Mouse (Mus musculus) right cerebral cortex, adult 2 months (tissue): Measurements from ENCODE around the gene Kcnj6.
"Not testable (repeated sequence)": the region's sequence is repeated elsewhere in the genome, so short reads cannot be mapped to it uniquely, and the experiment has no call there.

Source experiments
- DNase-seq, 2 experiments: peaks; one replicate each; pipeline ENCODE4 v3.0.0; 2021 to 2022; ENCODE audit warnings: low spot score in 2 of 2

Gene Kcnj6

DNA sequence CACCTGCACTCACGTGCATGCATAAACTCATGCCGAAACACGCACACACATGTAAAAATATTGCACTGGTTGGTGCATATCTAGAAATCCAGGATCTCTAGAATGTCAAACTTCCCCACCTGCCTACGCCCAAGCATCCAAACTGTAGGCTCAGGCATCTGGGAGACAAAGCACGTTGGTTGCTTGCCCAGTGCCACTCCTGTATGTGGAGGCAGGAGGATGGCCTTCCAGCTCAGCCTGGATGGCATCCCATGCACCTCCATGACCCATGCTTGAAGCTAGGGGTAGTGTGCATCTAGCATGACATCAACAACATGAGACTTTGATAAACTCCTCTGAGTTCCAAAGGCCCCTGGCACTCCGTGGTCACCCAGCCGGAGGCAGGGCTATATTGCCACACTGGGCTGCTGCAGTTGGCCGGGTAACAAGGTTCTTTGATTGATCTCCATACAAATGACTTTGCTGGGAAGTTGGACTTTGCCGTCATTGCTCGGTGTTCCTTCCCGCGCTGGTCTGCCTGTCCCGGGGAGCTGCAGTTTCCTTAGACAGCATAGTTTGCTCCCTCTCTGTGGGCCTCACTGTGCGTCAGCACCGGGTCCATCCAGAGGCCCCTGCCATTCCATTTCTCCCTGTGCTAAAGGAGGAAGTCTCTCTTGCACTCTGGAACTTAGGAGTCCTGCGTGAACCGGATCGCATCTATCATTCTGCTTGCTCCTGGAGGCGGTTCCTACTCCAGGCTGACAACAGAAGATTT lies 144.9 kb downstream of the Kcnj6 start:
- DNase-seq = peak in 1 of 2 experiments; percentile 36

DNA sequence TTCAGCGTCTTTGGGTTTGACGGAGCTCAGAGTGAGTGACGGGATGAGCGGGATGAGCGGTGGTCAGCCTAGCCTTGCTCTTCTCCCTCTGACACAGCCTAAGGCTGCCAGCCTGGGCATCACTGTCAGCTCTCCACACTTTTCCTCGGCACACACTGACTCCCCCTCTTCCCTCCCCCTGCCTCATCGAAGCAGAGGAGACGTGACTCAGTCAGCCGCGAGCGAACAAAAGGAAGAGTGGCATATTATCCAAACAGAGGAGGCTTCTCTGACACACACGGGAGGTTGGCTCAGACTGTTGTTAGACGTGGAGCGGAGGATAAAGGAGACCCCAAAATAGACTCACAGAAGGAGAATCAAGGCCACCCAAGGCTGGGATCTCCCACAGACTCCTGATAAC lies 147.1 kb downstream of the Kcnj6 start:
- DNase-seq = peak; percentile 57 to 75

DNA sequence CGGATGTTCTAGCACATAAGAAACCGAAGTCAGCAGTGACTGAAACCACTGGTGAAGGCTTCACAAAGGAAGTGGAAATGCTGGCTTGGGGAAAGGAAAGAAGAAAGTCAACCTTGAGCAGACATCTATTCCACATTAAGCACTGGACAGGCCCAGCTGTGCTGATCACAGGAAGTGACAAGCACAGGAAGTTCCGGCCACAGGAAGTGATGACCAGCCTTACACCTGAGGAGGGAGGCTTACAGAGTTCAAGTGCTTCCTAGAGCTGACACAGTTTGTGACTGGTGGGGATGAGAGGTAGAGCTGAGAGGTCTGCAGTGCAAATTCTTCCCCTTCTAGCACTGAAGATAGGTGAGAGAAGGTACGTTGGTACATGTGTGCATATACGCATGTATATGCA lies 151.5 kb downstream of the Kcnj6 start:
- no peak for DNase-seq

DNA sequence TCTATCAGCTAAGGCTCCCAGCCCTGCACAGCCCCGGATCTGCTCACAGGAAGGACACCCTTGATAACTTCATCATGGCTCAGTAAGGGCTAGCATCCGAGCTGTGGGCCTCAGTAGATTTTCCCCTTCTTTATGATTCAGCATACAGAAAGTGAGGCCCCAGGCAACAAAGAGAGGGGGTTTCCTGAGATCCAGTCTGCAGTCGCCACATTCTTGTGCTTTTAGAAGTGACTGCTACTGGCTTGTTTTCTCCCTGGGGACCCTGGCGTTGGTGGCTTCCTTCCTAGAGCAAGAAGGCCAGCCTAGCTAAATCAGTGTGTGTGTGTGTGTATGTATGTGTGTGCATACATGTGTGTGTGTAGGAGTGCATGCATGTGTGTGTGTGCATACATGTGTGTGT lies 152.7 kb downstream of the Kcnj6 start:
- no peak for DNase-seq

DNA sequence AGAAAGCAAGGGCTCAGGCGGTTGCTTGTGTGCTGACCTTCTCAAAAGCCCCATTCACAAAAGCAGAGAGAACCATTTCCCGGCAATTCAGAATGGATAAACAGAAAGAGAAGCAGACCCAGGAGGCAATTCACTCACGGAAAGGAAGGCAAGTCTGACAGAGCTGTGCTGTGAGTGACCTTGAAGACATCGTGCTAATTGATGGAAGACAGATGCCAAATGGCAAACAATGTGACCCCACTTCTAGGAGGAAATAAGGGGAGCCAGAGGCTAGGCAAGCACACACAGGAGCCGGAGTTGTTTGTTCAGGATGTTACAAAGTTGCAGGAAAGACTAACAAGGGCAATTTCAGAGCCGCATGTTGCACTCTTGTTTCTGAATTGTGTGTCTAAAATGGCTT lies 158.1 kb downstream of the Kcnj6 start:
- DNase-seq = no peak

DNA sequence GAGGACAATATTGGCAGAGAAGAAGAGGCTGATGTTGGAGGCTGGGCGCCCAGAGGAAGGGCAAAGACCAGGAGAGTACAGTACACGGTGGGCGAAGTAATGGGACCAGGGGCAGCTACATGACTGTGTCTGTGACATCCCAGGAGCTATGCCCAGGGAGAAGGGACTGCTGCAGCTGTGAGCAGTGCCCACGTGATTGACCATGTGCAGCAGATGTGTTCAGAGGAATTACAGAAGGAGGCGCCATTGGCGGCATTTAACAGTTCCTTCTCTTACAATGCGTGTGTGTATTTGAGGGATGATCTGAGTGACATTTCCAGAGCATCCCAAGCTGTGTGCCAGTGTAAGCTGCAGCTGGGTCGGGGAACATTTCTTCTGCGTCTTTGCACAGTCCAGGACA lies 159.6 kb downstream of the Kcnj6 start:
- DNase-seq = no peak

DNA sequence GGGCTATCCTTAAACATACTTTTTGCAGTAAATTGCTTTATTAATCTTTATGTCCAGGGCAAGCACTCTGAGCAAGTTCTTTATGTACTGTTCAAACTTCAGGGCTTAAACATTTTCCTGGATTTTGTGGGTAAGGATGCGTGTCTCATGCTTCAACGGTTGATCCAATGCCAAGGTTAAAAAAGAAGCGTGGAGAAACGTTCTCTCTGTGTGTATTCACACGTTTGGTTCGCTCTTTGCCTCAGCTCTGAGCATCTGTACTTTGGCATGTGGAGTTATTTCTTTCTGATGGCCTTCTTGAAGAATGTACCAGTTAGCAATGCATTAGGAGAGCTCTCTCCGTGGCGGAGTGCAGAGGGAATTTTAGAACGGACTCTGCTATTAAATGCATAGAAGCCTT lies 163.0 kb downstream of the Kcnj6 start:
- DNase-seq = no peak

DNA sequence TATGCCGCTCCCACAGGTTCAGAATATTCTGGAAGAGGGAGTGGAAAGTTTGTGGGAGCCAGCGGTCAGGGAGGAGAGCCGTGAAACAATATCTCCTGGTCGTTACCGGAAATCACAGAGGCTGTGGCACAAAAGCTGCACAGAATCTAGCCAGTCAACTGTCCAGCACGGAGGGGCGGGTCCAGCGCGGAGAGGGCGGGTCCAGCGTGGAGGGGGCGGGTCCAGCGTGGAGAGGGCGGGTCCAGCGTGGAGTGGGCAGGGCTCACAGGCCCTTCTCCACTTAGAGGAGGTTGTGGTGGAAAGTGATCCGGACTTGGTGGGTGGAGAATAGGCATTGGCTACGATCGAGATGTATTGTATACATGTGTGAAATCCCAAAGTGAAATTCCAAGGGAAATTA lies 169.3 kb downstream of the Kcnj6 start:
- DNase-seq = no peak

DNA sequence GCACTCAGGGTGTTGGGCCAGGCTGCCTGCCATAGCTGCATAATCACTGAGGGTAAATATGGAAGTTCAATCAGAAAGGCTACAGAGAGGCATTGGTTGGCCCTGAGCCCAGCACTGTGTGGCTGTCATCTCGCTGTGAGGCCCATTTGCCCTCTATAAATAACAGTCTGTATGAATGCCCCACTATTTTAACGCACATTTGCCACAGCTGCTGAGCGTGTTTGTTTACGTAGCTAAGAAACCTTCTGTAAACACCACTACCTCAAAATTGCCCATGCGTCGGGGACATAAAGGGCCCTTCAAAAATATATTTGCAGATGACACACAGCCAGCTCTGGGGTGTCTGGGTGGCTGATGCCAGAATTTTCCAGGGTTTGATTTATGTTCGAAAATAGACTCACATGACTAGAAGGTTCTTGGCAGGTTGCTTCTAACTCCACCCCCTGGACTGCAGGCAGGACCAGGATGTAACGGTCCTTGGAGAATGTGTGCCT lies 170.4 kb downstream of the Kcnj6 start:
- DNase-seq = peak in 1 of 2 experiments; percentile 21

DNA sequence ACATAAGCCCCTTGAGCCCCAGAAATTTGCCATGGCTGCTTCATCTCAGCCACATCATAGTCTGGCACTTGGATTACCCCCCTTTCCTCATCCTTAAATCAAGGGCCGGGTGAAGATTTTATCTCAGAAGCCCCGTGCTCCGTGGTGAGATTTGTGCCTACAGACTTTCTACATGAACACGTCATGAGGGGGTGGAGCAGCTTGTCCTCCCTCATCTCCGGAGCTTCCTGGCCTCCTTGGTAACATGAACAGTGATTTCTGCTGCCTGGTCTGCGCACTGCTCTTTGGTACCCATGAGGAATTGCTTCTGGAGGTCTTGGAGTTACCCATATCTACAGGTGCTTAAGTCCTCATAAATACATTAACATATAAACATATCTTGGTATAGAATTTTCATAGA lies 172.2 kb downstream of the Kcnj6 start:
- peak; percentile 36 to 48 for DNase-seq

DNA sequence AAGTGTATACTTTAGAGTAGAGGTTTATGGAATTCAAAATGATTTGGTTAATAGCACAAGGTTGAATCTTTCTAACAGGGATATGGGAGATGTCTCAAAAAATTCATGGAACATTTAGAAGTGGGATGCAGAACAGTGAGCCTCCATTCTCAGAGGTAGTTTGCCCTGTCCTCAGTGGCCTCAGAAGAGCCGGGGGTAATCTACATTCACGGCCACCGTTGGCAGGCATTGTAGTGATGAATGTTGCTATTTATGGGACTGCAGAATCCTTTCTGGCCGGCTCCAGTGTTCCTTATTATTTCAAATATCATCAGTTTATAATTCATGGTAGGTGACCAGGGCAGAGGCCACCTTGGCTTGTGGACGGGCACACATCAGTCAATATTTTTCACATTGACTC lies 174.9 kb downstream of the Kcnj6 start:
- no peak for DNase-seq

DNA sequence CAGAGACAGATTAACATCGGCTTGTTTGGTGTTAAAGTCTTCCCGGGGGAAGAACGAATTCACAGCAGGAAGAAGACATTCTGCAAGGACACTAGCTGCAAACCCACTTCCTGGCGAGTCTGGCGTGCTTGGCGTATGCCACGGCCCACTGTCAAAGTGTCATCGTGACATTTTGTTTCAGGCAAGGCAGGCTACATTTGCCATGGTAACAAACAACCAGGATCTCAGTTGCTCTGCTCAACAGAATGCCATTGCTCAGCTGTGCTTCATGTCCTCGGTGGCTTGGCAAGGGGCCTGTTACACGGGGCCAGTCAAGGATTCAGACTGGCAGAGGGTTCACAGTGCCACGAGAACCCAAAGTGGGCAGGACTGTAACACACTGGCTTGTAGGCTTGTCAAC lies 175.9 kb downstream of the Kcnj6 start:
- peak; percentile 33 to 34 for DNase-seq

DNA sequence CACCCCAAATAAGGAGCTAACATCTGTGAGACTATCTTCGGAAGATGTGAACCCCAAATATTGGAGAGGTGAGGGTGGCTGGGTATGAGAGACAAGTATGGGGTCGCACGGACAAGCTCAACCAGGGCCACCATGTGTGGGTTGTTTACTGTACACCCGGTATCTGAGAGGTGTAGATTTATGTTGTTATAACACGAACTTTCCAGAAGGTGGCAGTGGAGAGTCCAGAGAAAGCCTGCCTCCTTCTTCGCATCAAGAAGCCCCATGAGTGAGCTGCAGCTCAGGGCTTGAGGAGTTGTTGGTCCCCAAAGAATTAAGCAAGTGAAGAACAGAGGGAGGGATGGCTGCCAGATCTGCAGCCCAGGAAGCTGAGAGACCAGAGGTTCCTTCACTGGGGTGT lies 181.1 kb downstream of the Kcnj6 start:
- peak; percentile 34 to 57 for DNase-seq

DNA sequence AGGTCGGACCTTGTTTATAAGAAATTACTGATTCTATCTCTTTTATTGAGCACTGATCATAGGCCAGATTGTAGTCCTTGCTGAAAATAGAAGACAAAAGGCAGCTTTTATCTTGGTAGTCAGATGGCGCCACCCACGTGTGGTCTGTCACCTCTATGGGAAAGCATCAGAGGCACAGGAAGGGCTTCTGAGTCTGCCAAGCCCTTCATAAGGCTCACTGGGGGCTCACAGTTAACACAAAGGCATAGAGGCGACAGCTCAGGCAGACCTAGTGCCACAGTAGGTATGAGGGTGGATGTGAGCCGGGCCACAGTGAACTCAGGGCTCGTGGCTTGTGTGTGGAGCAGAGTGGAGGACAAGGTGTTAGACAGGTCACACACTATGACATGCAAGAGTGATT lies 181.6 kb downstream of the Kcnj6 start:
- DNase-seq = peak in 1 of 2 experiments; percentile 46

DNA sequence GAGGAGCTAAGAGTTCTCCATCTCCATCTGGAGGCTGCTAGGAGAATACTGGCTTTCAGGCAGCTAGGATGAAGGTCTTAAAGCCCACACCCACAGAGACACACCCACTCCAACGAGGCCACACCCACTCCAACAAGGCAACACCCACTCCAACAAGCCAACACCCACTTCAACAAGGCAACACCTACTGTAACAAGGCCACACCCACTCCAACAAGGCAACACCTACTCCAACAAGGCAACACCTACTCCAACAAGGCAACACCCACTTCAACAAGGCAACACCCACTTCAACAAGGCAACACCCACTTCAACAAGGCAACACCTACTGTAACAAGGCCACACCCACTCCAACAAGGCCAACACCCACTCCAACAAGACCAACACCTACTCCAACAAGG lies 188.2 kb downstream of the Kcnj6 start:
- DNase-seq = not testable (repeated sequence)

DNA sequence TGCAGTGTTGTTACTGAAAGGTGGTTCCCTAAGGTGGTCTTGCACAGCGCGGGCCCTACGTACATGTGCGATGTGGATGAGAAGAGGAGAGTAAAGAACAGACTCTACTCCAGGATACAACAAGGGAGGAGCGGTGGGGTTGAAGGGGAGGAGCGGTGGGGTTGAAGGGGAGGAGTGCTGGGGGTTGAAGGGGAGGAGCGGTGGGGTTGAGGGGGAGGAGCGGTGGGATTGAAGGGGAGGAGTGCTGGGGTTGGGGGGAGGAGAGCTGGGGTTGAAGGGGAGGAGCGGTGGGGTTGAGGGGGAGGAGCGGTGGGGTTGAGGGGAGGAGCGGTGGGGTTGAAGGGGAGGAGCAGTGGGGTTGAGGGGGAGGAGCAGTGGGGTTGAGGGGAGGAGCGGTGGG lies 199.3 kb downstream of the Kcnj6 start:
- DNase-seq = no peak

DNA sequence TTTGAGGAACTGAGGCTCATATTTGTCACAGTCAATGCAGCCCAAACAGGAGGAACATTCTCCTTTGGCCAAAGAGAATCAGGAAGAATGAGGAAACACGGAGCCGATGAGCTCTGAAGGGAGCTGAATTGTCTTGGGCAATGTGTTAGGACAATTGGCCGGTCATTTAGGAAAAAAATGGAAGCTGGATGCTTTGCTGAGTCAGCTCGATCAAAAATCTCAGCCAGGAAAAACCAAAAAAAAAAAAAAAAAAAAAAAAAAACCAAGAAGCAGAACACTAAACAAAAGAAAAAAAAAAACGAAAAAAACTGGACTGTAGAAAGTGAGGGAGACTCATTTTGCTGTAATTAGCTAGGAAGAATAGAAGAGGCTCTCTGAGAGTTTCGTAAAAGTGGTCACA lies 200.1 kb downstream of the Kcnj6 start:
- DNase-seq = no peak

DNA sequence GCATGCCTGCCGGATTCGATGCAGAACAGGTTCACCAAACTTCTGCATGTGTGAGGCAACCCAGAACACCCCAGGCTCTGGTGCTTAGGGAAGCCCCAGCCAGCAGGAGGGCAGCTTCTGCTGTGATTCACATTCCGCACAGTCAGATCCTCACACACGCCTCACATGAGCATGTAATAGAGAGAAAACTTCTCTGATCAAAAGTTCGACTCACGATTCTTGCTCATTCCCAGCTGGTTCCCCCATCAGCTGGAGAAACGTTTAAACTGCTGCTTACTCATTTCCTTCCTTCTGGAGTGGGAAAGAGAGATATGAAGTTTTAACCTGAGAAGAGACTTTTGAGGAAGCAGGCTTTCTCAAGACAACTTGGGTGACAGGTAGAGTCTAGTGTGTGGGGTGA lies 204.5 kb downstream of the Kcnj6 start:
- DNase-seq = no peak

DNA sequence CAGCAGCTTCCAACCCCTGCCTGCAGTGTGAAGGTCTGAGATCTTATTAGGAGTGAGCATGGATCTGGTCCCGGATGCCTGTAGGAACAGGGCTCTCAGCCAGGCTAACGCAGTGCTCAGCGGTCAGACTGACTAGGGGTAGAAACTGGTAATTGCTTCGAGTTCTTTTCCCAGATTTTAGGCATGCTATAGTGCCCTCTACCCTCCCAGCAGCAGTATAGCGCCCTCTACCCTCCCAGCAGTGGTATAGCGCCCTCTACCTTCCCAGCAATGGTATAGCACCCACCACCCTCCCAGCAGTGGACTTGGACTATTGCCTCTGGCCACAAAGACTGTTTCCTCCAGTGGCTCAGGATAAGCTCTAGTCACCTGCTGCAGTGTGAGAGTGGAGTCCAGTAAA lies 207.5 kb downstream of the Kcnj6 start:
- no peak for DNase-seq

DNA sequence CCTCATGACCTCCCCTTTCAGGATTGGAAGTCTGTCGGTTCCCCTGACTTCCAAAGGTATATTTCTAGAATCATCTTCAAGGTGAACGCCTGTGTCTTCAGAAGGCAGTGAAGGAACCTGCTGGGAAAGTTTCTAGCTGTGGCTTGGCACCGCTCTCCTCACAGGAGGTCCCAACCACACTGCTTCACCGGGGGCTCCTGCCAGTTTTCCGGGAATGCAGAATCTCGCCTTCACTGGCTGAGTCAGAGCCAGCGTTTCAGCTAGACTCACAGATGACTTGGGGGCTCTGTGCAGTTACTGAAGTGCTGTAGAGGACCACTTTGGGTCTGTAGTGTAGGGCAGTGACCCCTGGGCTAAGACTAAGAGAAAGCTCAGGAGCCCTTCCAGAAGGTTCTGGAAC lies 208.8 kb downstream of the Kcnj6 start:
- DNase-seq = no peak

DNA sequence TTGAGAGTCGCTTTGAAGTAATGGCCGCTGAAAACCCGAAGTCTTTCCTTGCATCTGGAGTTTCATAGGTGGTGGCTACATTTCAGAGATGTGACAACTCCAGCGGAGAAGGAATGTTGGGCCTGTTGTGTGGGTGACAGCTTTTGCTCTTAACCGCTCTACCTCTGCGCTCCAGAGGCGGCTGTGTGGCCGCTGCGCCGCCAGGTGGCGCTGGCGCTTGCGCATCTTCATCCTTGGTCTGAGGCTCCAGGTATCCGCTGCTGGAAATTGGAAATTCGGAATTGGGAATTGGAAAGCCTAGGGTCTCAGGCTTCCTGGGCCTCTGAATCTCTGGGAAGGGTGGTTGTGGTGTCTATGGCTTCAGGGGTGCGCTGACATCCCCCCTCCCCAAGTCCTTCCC lies 209.3 kb downstream of the Kcnj6 start:
- peak; percentile 88 to 91 for DNase-seq

DNA sequence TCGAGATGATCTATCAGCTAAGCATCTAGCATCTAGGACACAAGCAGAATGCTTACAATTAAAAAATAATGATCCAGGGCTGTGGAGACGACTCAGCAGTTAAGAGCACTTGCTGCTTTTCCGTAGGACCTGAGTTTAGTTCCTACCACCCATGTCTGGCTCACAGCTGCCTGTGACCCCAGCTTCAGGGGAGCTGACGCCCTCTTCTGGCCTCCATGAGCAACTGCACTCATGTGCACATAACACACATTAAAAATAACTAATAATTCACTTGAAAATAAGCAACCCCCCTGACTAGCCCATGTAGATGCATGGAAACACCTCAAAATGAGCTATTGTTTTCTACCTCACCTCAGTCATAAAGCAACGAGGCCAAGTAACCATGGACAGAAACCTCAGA lies 211.6 kb downstream of the Kcnj6 start:
- no peak for DNase-seq

DNA sequence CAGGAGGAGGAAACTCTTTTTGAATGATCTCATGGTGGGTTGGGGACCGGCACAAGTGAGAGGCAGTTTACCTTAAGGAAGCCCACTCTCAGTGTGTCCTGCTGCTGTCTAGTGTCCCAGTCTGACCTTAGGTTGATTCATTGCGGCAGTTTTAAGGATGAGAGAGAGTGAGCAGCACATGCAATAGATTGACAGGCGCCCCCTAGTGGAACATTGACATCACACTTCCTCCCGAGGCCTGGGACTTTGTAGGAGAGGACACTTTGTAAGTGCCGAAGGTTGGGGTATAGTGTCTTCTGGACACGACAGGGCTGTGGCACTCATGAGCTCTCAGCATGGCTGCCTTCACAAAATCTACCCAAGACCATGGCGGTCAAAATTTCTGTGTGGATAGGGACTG lies 213.8 kb downstream of the Kcnj6 start:
- DNase-seq = peak in 1 of 2 experiments; percentile 20
